Mouse (Mus musculus) small intestine, adult 2 months (tissue): ENCODE measurements around the gene Rpa2. TPM values are rescaled to one million over a fixed set of nuclear protein-coding genes. Genes with fewer than 3 reads are reported as not detected.
A peak's percentile ranks its signal among the peaks of the same experiment; 100 is the strongest.

Experiments used
- H3K27ac ChIP-seq: fragments of 200-500 bp; 2 replicates; pipeline ENCODE4 v1.5.1; 2012; ENCODE audit warnings: low read depth, low read length, control low read depth, inconsistent platforms; ENCODE audit not compliant: insufficient read depth
- H3K27me3 ChIP-seq: fragments of 200-500 bp; 2 replicates; pipeline ENCODE4 v1.6.1; 2012; ENCODE audit warnings: mild to moderate bottlenecking, moderate library complexity, low read length, inconsistent platforms; ENCODE audit not compliant: control insufficient read depth, insufficient read depth
- H3K36me3 ChIP-seq: fragments of 200-500 bp; 2 replicates; pipeline ENCODE4 v1.6.1; 2012; ENCODE audit warnings: mild to moderate bottlenecking, low read length, control low read depth, inconsistent platforms; ENCODE audit not compliant: control insufficient read depth, insufficient read depth
- H3K4me1 ChIP-seq: fragments of 200-500 bp; 2 replicates; pipeline ENCODE4 v1.6.1; 2012; ENCODE audit warnings: low read length, inconsistent platforms, mixed read lengths; ENCODE audit not compliant: control insufficient read depth, insufficient read depth, insufficient read length
- H3K4me3 ChIP-seq: fragments of 200-500 bp; 2 replicates; pipeline ENCODE4 v1.5.1; 2012; ENCODE audit warnings: low read depth, mild to moderate bottlenecking, control low read depth, inconsistent platforms, low read length, moderate library complexity
- CTCF ChIP-seq: fragments of 200-500 bp; IDR thresholded peaks from 2 replicates; pipeline ENCODE4 v1.5.1; 2012; ENCODE audit warnings: low read depth, mild to moderate bottlenecking, control low read depth, inconsistent platforms, low read length, moderate library complexity, mixed read lengths; ENCODE audit not compliant: insufficient replicate concordance, insufficient read length; ENCODE audit errors: extremely low read depth
- POLR2A ChIP-seq: fragments of 200-500 bp; IDR thresholded peaks from 2 replicates; pipeline ENCODE4 v1.6.1; 2012; ENCODE audit warnings: low read depth, mild to moderate bottlenecking, control low read depth, inconsistent platforms, low read length, moderate library complexity
- WGBS: fragments of 180-500 bp; shearing (Covaris S2); methylation state at CpG from one replicate; pipeline ENCODE4 v1.1.7; 2018; 5-methylcytosine and 5-hydroxymethylcytosine counted together
- polyA plus RNA-seq: library from polyadenylated mRNA; depleted of rRNA; stranded (reverse); fragments of >200 nt; gene quantifications from 2 replicates; pipeline ENCODE4 v1.2.3, GENCODE M21; 2012

Rpa2 gene
- polyA plus RNA-seq, 1 experiment = 8.7 TPM

DNA sequence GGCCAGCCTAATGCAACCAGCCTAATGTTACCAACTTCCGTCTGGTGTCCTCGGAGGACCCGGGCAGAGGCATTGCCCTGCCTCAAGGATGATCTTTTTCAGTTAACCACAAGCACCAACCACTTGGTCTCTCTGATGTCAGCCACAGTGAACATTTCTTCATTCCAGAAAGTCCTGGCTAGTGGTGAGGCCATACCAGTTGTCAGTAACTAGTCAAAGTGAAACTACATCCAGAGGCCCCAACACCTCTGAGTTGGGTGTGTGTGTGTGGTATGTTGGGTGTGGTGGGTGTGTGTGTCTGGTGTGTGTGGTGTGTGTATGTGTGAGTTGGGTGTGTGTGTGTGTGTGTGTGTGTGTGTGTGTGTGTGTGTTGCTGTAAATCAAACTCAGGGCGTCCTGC, 19.4 kb upstream of the Rpa2 start:
- Histone ChIP-seq H3K4me3 (no peak overlapping the region), H3K36me3 (peaks cover 5% of the 10 kb centered on the region), H3K27ac (peak overlapping the region; percentile 92), H3K4me1 (peaks cover 21% of the 10 kb centered on the region; the same call in 1 of the 2 replicates), H3K27me3 (no peaks in the 10 kb centered on the region)
- WGBS = 81% methylated on average over 4 of the region's 4 CpGs
- TF ChIP-seq CTCF = no peak
- no peak for TF ChIP-seq POLR2A

DNA sequence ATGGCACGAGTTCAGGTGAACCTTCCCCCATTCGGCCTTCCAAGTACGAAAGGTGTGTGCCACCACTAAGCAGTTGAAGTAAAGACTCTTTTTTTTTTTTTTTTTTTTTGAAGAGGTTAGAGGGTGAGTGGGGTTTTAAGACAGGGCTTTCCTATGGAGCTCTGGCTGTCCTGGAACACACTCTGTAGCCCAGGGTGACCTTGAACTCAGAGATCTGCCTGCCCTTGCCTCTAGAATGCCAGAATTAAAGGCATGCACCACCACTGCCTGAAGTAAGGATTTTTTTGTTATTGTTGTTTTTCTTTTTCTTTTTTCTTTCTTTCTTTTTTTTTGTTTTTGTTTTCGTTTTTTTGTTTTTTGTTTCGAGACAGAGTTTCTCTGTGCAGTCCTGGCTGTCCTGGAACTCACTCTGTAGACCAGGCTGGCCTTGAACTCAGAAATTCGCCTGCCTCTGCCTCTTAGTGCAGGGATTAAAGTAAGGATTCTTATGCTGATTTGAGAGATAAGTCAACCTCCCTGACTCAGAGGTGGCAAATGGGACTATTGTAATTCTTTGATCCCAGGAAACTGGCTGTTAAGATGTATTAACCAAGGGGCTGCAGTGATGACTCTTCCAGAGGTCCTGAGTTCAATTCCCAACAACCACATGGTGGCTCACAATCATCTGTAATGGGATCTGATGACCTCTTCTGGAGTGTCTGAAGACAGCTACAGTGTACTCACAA, 18.7 kb upstream of the Rpa2 start:
- Histone ChIP-seq H3K36me3 (peaks cover 5% of the 10 kb centered on the region), H3K4me3 (no peak overlapping the region), H3K27ac (peak overlapping the region; percentile 92), H3K27me3 (no peaks in the 10 kb centered on the region), H3K4me1 (peaks cover 21% of the 10 kb centered on the region; the same call in 1 of the 2 replicates)
- WGBS = 66% methylated on average over 6 of the region's 6 CpGs
- TF ChIP-seq CTCF (no peak), POLR2A (no peak)

DNA sequence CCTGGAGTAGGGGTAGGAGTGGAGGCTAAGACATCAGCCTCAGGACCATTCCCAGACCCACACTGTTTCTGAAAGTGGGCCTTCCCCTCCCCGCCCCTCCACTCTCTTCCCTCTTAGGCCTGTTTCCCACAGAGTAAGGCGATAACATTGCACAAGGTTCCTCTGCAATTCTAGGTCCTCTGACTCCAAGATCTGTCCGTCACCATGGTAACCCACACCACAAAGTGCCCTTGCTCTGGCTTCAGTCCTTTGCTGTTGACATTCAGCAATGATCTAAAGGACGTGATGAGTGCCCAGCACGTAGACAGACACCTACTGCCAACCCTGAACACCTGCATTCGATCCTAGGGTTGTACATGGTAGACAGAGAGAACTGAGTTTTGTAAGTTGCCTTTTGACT, 15.1 kb upstream of the Rpa2 start:
- Histone ChIP-seq H3K4me1 (peaks cover 13% of the 10 kb centered on the region; the same call in 1 of the 2 replicates), H3K36me3 (no peaks in the 10 kb centered on the region), H3K27me3 (no peaks in the 10 kb centered on the region), H3K4me3 (no peak overlapping the region), H3K27ac (no peak overlapping the region)
- TF ChIP-seq POLR2A (no peak), CTCF (no peak)
- WGBS = 80% methylated on average over 6 of the region's 6 CpGs

- Histone ChIP-seq H3K4me3 (peak within 1 kb of the TSS; percentile 68), H3K27me3 (no peaks in the 10 kb centered on the region), H3K4me1 (peaks cover 17% of the 10 kb centered on the region), H3K36me3 (no peaks in the 10 kb centered on the region), H3K27ac (peak within 1 kb of the TSS; percentile 18; the same call in 1 of the 2 replicates)
- TF ChIP-seq POLR2A (peak; percentile 70; the same call in 1 of the 2 replicates), CTCF (peak; percentile 51; the same call in 1 of the 2 replicates)
- 1% methylated on average over 22 of the region's 22 CpGs for WGBS
Measured at GRCm38 (mm10) chr4:132756974-132757373, 11.2 kb upstream of the Rpa2 start, which contains the start of gene Smpdl3b. TSS of gene Smpdl3b (minus strand) at chr4:132757252.

DNA sequence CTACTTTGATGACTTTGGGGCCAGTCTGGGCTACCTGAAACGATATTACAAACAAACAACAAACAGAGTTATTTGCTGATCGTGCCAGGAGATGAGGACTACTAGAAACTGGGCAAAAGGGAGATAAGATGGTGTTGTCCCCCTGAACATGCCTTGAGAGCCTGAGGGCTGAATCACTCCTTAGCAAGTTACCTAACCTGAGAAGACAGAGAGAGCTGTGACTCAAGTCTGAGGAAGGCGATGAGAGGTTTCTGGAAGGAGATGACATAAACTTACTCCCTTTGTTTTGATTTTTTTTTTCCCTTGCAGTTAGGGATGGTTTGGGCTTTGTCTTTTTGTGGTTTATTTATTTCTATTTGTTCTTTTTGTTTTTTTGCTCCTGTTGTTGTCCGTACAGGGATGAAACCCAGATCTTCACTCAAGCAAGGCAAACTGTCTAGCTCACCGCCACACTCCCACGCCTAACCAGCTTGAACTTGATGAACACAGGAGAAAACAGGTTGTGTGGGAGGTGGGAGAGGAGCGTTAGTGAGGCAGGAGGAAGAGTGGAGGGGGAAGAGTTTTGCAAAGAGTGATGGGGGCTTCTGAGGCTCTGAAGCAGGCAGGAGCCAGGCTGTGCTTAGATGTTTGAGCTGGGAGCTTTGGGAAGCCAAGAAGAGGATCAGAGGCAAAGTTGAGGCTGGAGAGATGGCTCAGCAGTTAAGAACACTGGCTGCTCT, 10.3 kb upstream of the Rpa2 start:
- H3K27ac ChIP-seq = peak overlapping the region; percentile 6; the same call in 1 of the 2 replicates
- H3K4me3 ChIP-seq = no peak overlapping the region
- no peaks in the 10 kb centered on the region for H3K36me3 ChIP-seq
- 71% methylated on average over 7 of the region's 7 CpGs for WGBS
- no peaks in the 10 kb centered on the region for H3K27me3 ChIP-seq
- TF ChIP-seq CTCF (no peak), POLR2A (no peak)
- peaks cover 19% of the 10 kb centered on the region for H3K4me1 ChIP-seq

DNA sequence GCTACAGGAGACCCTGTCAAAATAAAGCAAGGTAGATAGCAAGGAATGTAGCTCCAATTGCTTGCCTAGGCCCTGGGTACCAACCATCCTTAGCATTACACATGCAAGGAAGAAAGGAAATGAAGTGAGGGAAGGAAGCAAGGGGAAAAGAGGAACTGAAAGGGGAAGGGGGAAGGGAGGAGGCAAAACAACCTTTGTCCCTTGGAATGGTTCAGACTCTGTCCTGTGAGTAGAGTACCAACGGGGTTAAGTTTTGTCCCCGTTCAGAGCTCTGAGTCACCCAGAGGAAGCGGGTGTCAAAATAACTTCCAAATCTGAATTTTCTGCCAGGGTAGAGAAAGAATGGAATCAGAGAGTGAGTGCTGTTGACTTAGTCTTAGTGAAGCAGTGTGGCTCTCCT, 7.8 kb upstream of the Rpa2 start:
- TF ChIP-seq POLR2A (no peak), CTCF (no peak)
- Histone ChIP-seq H3K4me1 (peaks cover 21% of the 10 kb centered on the region), H3K4me3 (no peak overlapping the region), H3K27me3 (no peaks in the 10 kb centered on the region), H3K36me3 (no peaks in the 10 kb centered on the region), H3K27ac (peak overlapping the region; percentile 97)
- 15% methylated on average over 3 of the region's 3 CpGs for WGBS

GRCm38 (mm10) chr4:132762602-132763001, 5.5 kb upstream of the Rpa2 start:
- WGBS = 25% methylated on average over 6 of the region's 6 CpGs
- peak overlapping the region; percentile 97 for H3K27ac ChIP-seq
- TF ChIP-seq POLR2A = no peak
- no peak for TF ChIP-seq CTCF
- no peaks in the 10 kb centered on the region for H3K36me3 ChIP-seq
- H3K4me3 ChIP-seq = no peak overlapping the region
- peaks cover 21% of the 10 kb centered on the region for H3K4me1 ChIP-seq
- no peaks in the 10 kb centered on the region for H3K27me3 ChIP-seq
